Mouse (Mus musculus): ENCODE results near the gene Nr1i3.

GRCm38 (mm10) chr1:171245353-171245752 lies 31.6 kb downstream of the Nr1i3 start:
- TF ChIP-seq CTCF (IDR thresholded peaks at IDR 0.05; ENCODE audit: low read depth) = no peak
- TF ChIP-seq EP300 (IDR thresholded peaks at IDR 0.05; ENCODE audit: low read depth) = no peak

Measured in heart, postnatal 0 days (tissue).